Mouse (Mus musculus) lung, postnatal 0 days (tissue): ENCODE measurements around the gene Ovca2. TPM values are rescaled to one million over a fixed set of nuclear protein-coding genes. Genes with fewer than 3 reads are reported as not detected.

ENCODE experiments used
- ATAC-seq: fragments of 200-750 bp; cut with Nextera tagmentation; 2 replicates; pipeline ENCODE4 v1.8.0; 2017; ENCODE audit warnings: moderate library complexity
- DNase-seq: peaks from one replicate; pipeline ENCODE4 v3.0.0-alpha.2; 2016; ENCODE audit warnings: low spot score
- H3K27ac ChIP-seq: fragments of 300-500 bp; sonication (generic); 2 replicates; pipeline ENCODE4 v1.5.1; 2014; ENCODE audit warnings: antibody characterized with exemption, mild to moderate bottlenecking, low read length, mixed read lengths
- H3K27me3 ChIP-seq: fragments of 300-500 bp; sonication (generic); replicated peaks from 2 replicates; pipeline ENCODE4 v1.6.1; 2014; ENCODE audit warnings: low read length, mixed read lengths; ENCODE audit not compliant: insufficient read depth
- H3K36me3 ChIP-seq: fragments of 300-500 bp; sonication (generic); 2 replicates; pipeline ENCODE4 v1.6.1; 2014; ENCODE audit warnings: low read length, mixed read lengths; ENCODE audit not compliant: insufficient read depth
- H3K4me1 ChIP-seq: fragments of 300-500 bp; sonication (generic); 2 replicates; pipeline ENCODE4 v1.6.1; 2014; ENCODE audit warnings: antibody characterized with exemption, low read depth, low read length, mixed read lengths; ENCODE audit not compliant: insufficient read depth
- H3K4me2 ChIP-seq: fragments of 300-500 bp; sonication (generic); replicated peaks from 2 replicates; pipeline ENCODE4 v1.6.1; 2014; ENCODE audit warnings: low read depth, mild to moderate bottlenecking, low read length, moderate library complexity, mixed read lengths
- H3K4me3 ChIP-seq: fragments of 300-500 bp; sonication (generic); 2 replicates; pipeline ENCODE4 v1.5.1; 2014; ENCODE audit warnings: low read depth, low read length
- H3K9ac ChIP-seq: fragments of 300-500 bp; sonication (generic); replicated peaks from 2 replicates; pipeline ENCODE4 v1.6.1; 2014; ENCODE audit warnings: low read depth, mild to moderate bottlenecking
- H3K9me3 ChIP-seq: fragments of 300-500 bp; sonication (generic); 2 replicates; pipeline ENCODE4 v1.6.1; 2016; ENCODE audit warnings: low read length, mixed read lengths
- CTCF ChIP-seq: IDR thresholded peaks from 2 replicates; pipeline ENCODE4 v1.5.1; 2016; ENCODE audit warnings: antibody characterized with exemption, mild to moderate bottlenecking
- EP300 ChIP-seq: IDR thresholded peaks from 2 replicates; pipeline ENCODE4 v1.6.1; 2016; ENCODE audit warnings: antibody characterized with exemption, mild to moderate bottlenecking, control low read depth
- WGBS: fragments of 180-500 bp; shearing (Covaris S2); extraction: QIAGEN DNeasy Blood & Tissue Kit; methylation state at CpG from one replicate; pipeline ENCODE4 v1.1.7; 2014; 5-methylcytosine and 5-hydroxymethylcytosine counted together
- polyA plus RNA-seq: library from polyadenylated mRNA; unstranded; fragments of >200 nt; fragmentation: Nextera tagmentation; extraction: Ambion mirVana; gene quantifications from 2 replicates; pipeline ENCODE4 v1.2.1, GENCODE M21; 2015

The Ovca2 gene
- polyA plus RNA-seq, 1 experiment from 2014 or later, result 22.0 TPM

- TF ChIP-seq EP300 (no peak), CTCF (peak; percentile 90)
- Histone ChIP-seq H3K9me3 (no peaks in the 10 kb centered on the region), H3K9ac (no peak overlapping the region), H3K27me3 (peaks cover 35% of the 10 kb centered on the region), H3K4me3 (peak overlapping the region; percentile 52), H3K4me1 (peaks cover 19% of the 10 kb centered on the region), H3K27ac (no peak overlapping the region), H3K36me3 (no peaks in the 10 kb centered on the region), H3K4me2 (peak overlapping the region; percentile 90)
- DNase-seq (peak; percentile 93), ATAC-seq (peak; percentile 79)
- WGBS, result 24% methylated on average over 13 of the region's 13 CpGs
These were observed 13.9 kb upstream of the Ovca2 start for GRCm38 (mm10) chr11:75192336-75193214.

GRCm38 (mm10) chr11:75191841-75192240 lies 13.2 kb upstream of the Ovca2 start:
- Histone ChIP-seq H3K9ac (no peak overlapping the region), H3K4me2 (no peak overlapping the region), H3K36me3 (no peaks in the 10 kb centered on the region), H3K27ac (no peak overlapping the region), H3K4me3 (no peak overlapping the region), H3K27me3 (peaks cover 35% of the 10 kb centered on the region), H3K4me1 (peaks cover 19% of the 10 kb centered on the region), H3K9me3 (no peaks in the 10 kb centered on the region)
- WGBS, result 62% methylated on average over 6 of the region's 6 CpGs
- ATAC-seq (no peak), DNase-seq (no peak)
- no peak for TF ChIP-seq EP300
- TF ChIP-seq CTCF, result no peak

- Histone ChIP-seq H3K9ac (peak within 1 kb of the TSS; percentile 45), H3K27ac (no peak within 1 kb of the TSS), H3K4me2 (peak within 1 kb of the TSS; percentile 89), H3K4me3 (peak within 1 kb of the TSS; percentile 64), H3K36me3 (no peaks in the 10 kb centered on the region), H3K9me3 (no peaks in the 10 kb centered on the region), H3K4me1 (peaks cover 19% of the 10 kb centered on the region), H3K27me3 (peaks cover 29% of the 10 kb centered on the region)
- WGBS, result 50% methylated on average over 5 of the region's 5 CpGs
- ATAC-seq (no peak), DNase-seq (no peak)
- TF ChIP-seq EP300 (no peak), CTCF (no peak)
These were observed 12.3 kb upstream of the Ovca2 start, which contains the start of gene Dph1 for GRCm38 (mm10) chr11:75190905-75191441. Gene Dph1, minus strand, starts transcription at chr11:75191241.

- DNase-seq (peak; percentile 96), ATAC-seq (peak; percentile 84)
- Histone ChIP-seq H3K27me3 (peaks cover 22% of the 10 kb centered on the region; the same call in 1 of the 2 replicates), H3K4me1 (peaks cover 19% of the 10 kb centered on the region), H3K9me3 (no peaks in the 10 kb centered on the region), H3K4me2 (peak overlapping the region; percentile 89), H3K27ac (no peak overlapping the region), H3K36me3 (no peaks in the 10 kb centered on the region), H3K4me3 (peak overlapping the region; percentile 64), H3K9ac (peak overlapping the region; percentile 45)
- TF ChIP-seq EP300 (no peak), CTCF (peak; percentile 52)
- WGBS, result under 1% methylated on average over 24 of the region's 24 CpGs
These were observed 11.7 kb upstream of the Ovca2 start for GRCm38 (mm10) chr11:75190371-75190724.

GRCm38 (mm10) chr11:75189713-75190370 lies 11.2 kb upstream of the Ovca2 start:
- H3K4me1 ChIP-seq, result peaks cover 14% of the 10 kb centered on the region
- ATAC-seq, result peak; percentile 10
- H3K4me2 ChIP-seq, result peak overlapping the region; percentile 89
- no peak for DNase-seq
- H3K4me3 ChIP-seq, result peak overlapping the region; percentile 64
- TF ChIP-seq EP300, result no peak
- TF ChIP-seq CTCF, result no peak
- peaks cover 17% of the 10 kb centered on the region; the same call in 1 of the 2 replicates for H3K27me3 ChIP-seq
- no peaks in the 10 kb centered on the region for H3K36me3 ChIP-seq
- H3K9ac ChIP-seq, result peak overlapping the region; percentile 45
- no peaks in the 10 kb centered on the region for H3K9me3 ChIP-seq
- H3K27ac ChIP-seq, result no peak overlapping the region
- under 1% methylated on average over 22 of the region's 22 CpGs for WGBS

GRCm38 (mm10) chr11:75184986-75185385 lies 6.4 kb upstream of the Ovca2 start:
- Histone ChIP-seq H3K27ac (no peak overlapping the region), H3K9me3 (no peaks in the 10 kb centered on the region), H3K4me1 (peaks cover 4% of the 10 kb centered on the region; the same call in 1 of the 2 replicates), H3K4me2 (no peak overlapping the region), H3K9ac (no peak overlapping the region), H3K36me3 (no peaks in the 10 kb centered on the region), H3K4me3 (no peak overlapping the region), H3K27me3 (no peaks in the 10 kb centered on the region)
- DNase-seq (no peak), ATAC-seq (no peak)
- WGBS, result 91% methylated on average over 1 of the region's 2 CpGs
- TF ChIP-seq CTCF (no peak), EP300 (no peak)
